Mouse (Mus musculus) myocyte (in vitro differentiated cells): ENCODE results near the gene Anks1. TPM values are rescaled to one million over a fixed set of nuclear protein-coding genes. Genes with fewer than 3 reads are reported as not detected.

Experiments used
- H3K27me3 ChIP-seq: one replicate; pipeline ENCODE4 v1.6.1; 2011; ENCODE audit not compliant: control insufficient read depth, insufficient read depth, insufficient read length
- H3K36me3 ChIP-seq: one replicate; pipeline ENCODE4 v1.6.1; 2011; ENCODE audit not compliant: control insufficient read depth, insufficient read depth
- H3K4me2 ChIP-seq: one replicate; pipeline ENCODE4 v1.6.1; 2011; ENCODE audit warnings: low read depth, control low read depth
- H3K4me3 ChIP-seq: one replicate; pipeline ENCODE4 v1.5.1; 2011; ENCODE audit warnings: mild to moderate bottlenecking, control low read depth, moderate library complexity
- H3K79me2 ChIP-seq: one replicate; pipeline ENCODE4 v1.6.1; 2011; ENCODE audit not compliant: control insufficient read depth, insufficient read depth
- H3ac ChIP-seq: one replicate; pipeline ENCODE4 v1.6.1; 2011; ENCODE audit not compliant: control insufficient read depth, insufficient read length
- CEBPB ChIP-seq: IDR thresholded peaks from 2 replicates; pipeline ENCODE4 v1.6.1; 2011; ENCODE audit warnings: mild to moderate bottlenecking, moderate library complexity; ENCODE audit not compliant: poor library complexity, insufficient read depth, severe bottlenecking
- E2F4 ChIP-seq: IDR thresholded peaks from one replicate; pipeline ENCODE4 v1.6.1; 2011; ENCODE audit warnings: mild to moderate bottlenecking, control low read depth, moderate library complexity; ENCODE audit not compliant: insufficient read depth
- MAX ChIP-seq: IDR thresholded peaks from one replicate; pipeline ENCODE4 v1.6.1; 2011; ENCODE audit warnings: low read depth, mild to moderate bottlenecking, control low read depth
- MYOD1 ChIP-seq, 3 experiments: IDR thresholded peaks; one replicate each; pipeline ENCODE4 v1.6.1; 2011; ENCODE audit warnings: control low read depth in 2 of 3, low read depth in 2 of 3, mild to moderate bottlenecking in 2 of 3, moderate library complexity in 1 of 3; ENCODE audit not compliant: insufficient read length in 2 of 3, control insufficient read depth in 1 of 3
- MYOG ChIP-seq, 3 experiments: IDR thresholded peaks; one replicate each; pipeline ENCODE4 v1.6.1; 2011; ENCODE audit warnings: control low read depth in 2 of 3, low read depth in 2 of 3, mild to moderate bottlenecking in 2 of 3; ENCODE audit not compliant: insufficient read length in 2 of 3, control insufficient read depth in 1 of 3, insufficient read depth in 1 of 3
- POLR2A ChIP-seq: IDR thresholded peaks from one replicate; pipeline ENCODE4 v1.6.1; 2011; ENCODE audit warnings: low read depth, mild to moderate bottlenecking, control low read depth, moderate library complexity; ENCODE audit not compliant: insufficient read length
- POLR2AphosphoS2 ChIP-seq: IDR thresholded peaks from one replicate; pipeline ENCODE4 v1.6.1; 2011; ENCODE audit warnings: low read depth, control low read depth; ENCODE audit not compliant: insufficient read length
- REST ChIP-seq: IDR thresholded peaks from one replicate; pipeline ENCODE4 v1.6.1; 2011; ENCODE audit warnings: mild to moderate bottlenecking, control low read depth, moderate library complexity; ENCODE audit not compliant: insufficient read depth, insufficient read length
- SRF ChIP-seq: IDR thresholded peaks from one replicate; pipeline ENCODE4 v1.6.1; 2011; ENCODE audit warnings: low read depth; ENCODE audit not compliant: control insufficient read depth, insufficient read length
- TCF12 ChIP-seq: IDR thresholded peaks from one replicate; pipeline ENCODE4 v1.6.1; 2011; ENCODE audit warnings: mild to moderate bottlenecking, control low read depth; ENCODE audit not compliant: poor library complexity, insufficient read depth, severe bottlenecking
- TCF3 ChIP-seq: IDR thresholded peaks from one replicate; pipeline ENCODE4 v1.6.1; 2011; ENCODE audit warnings: low read depth, control low read depth; ENCODE audit not compliant: insufficient read length
- USF1 ChIP-seq: IDR thresholded peaks from one replicate; pipeline ENCODE4 v1.6.1; 2011; ENCODE audit warnings: low read depth, mild to moderate bottlenecking, control low read depth, moderate library complexity
- polyA plus RNA-seq: library from polyadenylated mRNA; unstranded; fragments of >200 nt; fragmentation: generic; extraction: Trizol; gene quantifications from one replicate; pipeline ENCODE4 v1.2.1, GENCODE M21; 2012; ENCODE audit warnings: missing spikeins

Gene Anks1
- polyA plus RNA-seq, 1 experiment: 10.0 TPM

DNA sequence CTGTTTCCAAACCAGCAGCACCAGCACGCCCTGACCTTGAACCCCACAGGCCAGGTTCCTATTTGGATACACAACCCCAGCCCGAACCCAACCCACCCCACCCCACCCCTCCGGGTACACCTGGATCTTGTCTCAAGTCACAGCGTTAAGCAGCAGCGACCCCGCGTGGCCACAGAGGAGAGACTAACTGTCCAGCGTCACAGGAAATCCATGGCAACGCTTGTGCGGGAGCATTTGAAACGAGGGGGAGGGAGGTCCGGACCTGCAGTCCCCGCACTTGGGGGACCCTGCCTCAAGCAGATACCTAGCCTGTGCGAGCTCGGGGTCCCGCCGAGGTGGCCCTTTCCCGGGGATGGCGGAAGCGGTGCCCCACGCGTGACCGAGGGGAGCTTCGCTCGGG lies 170.5 kb downstream of the Anks1 start:
- Histone ChIP-seq H3ac (no peak overlapping the region), H3K36me3 (no peaks in the 10 kb centered on the region), H3K4me2 (peak overlapping the region; percentile 82), H3K79me2 (no peaks in the 10 kb centered on the region), H3K27me3 (peaks cover 29% of the 10 kb centered on the region), H3K4me3 (no peak overlapping the region)
- TF ChIP-seq MAX: no peak
- no peak for TF ChIP-seq POLR2AphosphoS2
- no peak for TF ChIP-seq SRF
- TF ChIP-seq E2F4: peak; percentile 37
- no peak for TF ChIP-seq CEBPB

DNA sequence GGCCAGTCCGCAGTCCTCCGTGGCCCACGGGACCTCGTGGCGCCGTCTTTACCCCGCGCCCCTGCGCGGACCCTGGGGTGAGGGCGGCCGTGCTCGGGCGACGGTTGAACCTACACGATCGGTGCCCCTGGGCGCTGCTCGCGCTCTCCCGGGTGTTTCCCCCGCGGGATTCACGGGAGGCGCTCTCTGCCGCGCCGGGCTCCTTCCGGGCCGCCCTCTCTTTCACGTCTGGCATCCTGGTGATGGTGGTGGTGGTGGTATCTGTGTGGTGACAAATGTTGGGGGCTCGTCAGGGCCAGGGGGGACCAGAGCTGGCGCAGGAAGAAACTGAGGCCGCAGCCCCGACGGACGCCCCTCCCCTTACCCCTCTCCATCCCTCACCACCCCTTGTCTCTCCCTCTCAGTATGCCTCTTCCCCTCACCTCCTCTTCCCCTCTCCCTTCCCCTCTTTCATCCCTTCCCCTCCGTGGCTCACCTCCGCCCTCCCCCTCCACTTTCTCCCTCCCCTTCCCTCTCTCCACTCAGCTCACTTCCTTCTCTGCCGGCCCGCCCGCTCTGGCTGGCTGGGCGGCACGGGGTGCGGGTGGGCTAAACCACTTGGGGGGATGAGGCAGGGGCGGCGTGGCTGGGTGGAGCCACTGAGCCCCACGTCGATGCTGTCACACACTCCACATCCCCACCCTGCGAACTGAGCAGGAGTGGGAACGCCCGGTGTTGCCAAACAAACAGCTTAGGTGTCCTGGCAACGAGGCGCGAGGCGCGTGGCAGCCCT lies 171.1 kb downstream of the Anks1 start, which contains the start of gene Tcp11:
TSS of gene Tcp11 (minus strand) at position 595 of the 772 bp plus-strand sequence.
- Histone ChIP-seq H3ac (no peak within 1 kb of the TSS), H3K79me2 (no peaks in the 10 kb centered on the region), H3K36me3 (no peaks in the 10 kb centered on the region), H3K4me3 (no peak within 1 kb of the TSS), H3K27me3 (peaks cover 27% of the 10 kb centered on the region), H3K4me2 (peak within 1 kb of the TSS; percentile 82)
- no peak for TF ChIP-seq POLR2A
- TF ChIP-seq MYOG (IDR thresholded peaks at IDR 0.05; ENCODE audit: control insufficient read depth in 1 of 3, insufficient read depth in 1 of 3, insufficient read length in 2 of 3, low read depth in 2 of 3): no peak
- no peak for TF ChIP-seq POLR2AphosphoS2
- no peak for TF ChIP-seq E2F4

DNA sequence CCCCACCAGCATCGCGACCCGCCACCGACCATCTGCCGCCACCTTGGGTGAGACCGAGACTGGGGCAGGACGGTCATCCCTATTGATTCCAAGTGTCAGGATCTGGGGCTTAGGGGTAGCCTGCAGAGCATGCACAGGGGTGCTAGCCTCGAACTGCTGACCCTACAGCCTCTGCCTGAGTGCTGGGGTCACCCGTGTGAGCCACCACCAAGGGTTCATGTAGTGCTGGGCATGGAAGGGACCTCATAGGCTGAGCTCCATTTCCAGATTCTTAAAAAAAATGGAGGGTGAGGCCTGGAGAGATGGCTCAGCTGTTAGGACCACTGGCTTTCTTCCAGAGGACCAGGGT lies 171.7 kb downstream of the Anks1 start:
- TF ChIP-seq MYOG (IDR thresholded peaks at IDR 0.05; ENCODE audit: control insufficient read depth in 1 of 3, insufficient read depth in 1 of 3, insufficient read length in 2 of 3, low read depth in 2 of 3) (no peak), REST (no peak), MAX (no peak), MYOD1 (IDR thresholded peaks at IDR 0.05; ENCODE audit: control insufficient read depth in 1 of 3, insufficient read length in 2 of 3, low read depth in 2 of 3) (no peak), TCF12 (no peak), USF1 (no peak), E2F4 (no peak), SRF (no peak), TCF3 (no peak), POLR2AphosphoS2 (no peak), CEBPB (no peak), POLR2A (no peak)
- Histone ChIP-seq H3K36me3 (no peaks in the 10 kb centered on the region), H3K4me3 (no peak overlapping the region), H3K79me2 (no peaks in the 10 kb centered on the region), H3ac (no peak overlapping the region), H3K27me3 (peaks cover 27% of the 10 kb centered on the region), H3K4me2 (no peak overlapping the region)

DNA sequence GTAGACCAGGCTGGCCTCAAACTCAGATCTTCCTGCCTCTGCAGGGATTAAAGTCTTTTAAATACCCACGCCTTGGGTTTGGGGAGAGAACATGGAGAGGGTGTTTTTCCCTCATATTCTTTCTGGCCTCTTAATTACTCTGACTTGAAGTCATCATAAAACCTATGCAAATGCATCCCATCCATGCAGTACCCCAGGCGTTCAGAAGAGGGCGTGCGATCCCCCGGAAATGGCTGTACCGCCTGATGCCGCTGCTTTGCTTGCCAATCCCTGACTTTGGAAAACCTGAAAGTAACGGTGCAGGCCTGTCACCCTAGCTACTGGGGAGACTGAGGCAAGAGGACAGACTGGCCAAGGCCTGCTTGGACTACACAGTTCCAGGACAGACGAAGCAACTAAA lies 172.3 kb downstream of the Anks1 start:
- Histone ChIP-seq H3K4me3 (no peak overlapping the region), H3K36me3 (no peaks in the 10 kb centered on the region), H3K27me3 (peaks cover 27% of the 10 kb centered on the region), H3ac (no peak overlapping the region), H3K79me2 (no peaks in the 10 kb centered on the region), H3K4me2 (no peak overlapping the region)
- TF ChIP-seq E2F4 (no peak), SRF (no peak), POLR2A (no peak), MAX (no peak), REST (no peak), MYOG (IDR thresholded peaks at IDR 0.05; ENCODE audit: control insufficient read depth in 1 of 3, insufficient read depth in 1 of 3, insufficient read length in 2 of 3, low read depth in 2 of 3) (no peak)

DNA sequence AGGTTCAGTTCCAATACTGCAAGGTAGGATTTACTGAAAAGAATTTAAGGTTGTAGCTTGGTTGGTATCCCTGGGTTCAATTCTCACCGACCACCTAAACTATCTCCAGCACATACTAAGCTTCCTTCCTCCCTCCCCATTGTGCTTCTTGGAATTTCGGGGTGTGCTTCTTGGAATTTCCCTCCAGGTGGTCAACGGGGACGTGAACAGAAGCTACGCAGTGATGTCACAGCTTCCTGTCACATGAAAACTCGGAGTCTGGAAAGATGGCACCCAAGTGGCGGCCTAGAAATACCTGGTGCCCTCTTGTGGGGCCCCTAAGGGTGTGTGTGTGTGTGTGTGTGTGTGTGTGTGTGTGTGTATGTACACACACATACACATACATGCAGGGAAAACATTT lies 172.8 kb downstream of the Anks1 start:
- no peak overlapping the region for H3ac ChIP-seq
- peaks cover 27% of the 10 kb centered on the region for H3K27me3 ChIP-seq
- no peak overlapping the region for H3K4me3 ChIP-seq
- no peaks in the 10 kb centered on the region for H3K79me2 ChIP-seq
- no peaks in the 10 kb centered on the region for H3K36me3 ChIP-seq
- no peak overlapping the region for H3K4me2 ChIP-seq
- TF ChIP-seq CEBPB (no peak), TCF12 (no peak), MYOG (IDR thresholded peaks at IDR 0.05; ENCODE audit: control insufficient read depth in 1 of 3, insufficient read depth in 1 of 3, insufficient read length in 2 of 3, low read depth in 2 of 3) (no peak), POLR2AphosphoS2 (no peak), USF1 (no peak), POLR2A (no peak), E2F4 (no peak), MYOD1 (IDR thresholded peaks at IDR 0.05; ENCODE audit: control insufficient read depth in 1 of 3, insufficient read length in 2 of 3, low read depth in 2 of 3) (no peak), MAX (no peak)
